Mouse (Mus musculus) midbrain, embryonic 16.5 days (tissue): ENCODE data around the gene Gm11634. TPM values are rescaled to one million over a fixed set of nuclear protein-coding genes. Genes with fewer than 3 reads are reported as not detected.

Source experiments
- ATAC-seq: fragments of 200-750 bp; cut with Nextera tagmentation; 2 replicates; pipeline ENCODE4 v1.8.0; 2017; ENCODE audit warnings: moderate TSS enrichment
- H3K27ac ChIP-seq: fragments of 300-500 bp; sonication (generic); 2 replicates; pipeline ENCODE4 v1.5.1; 2014; ENCODE audit warnings: mild to moderate bottlenecking, low read length, mixed read lengths
- H3K27me3 ChIP-seq: fragments of 300-500 bp; sonication (generic); 2 replicates; pipeline ENCODE4 v1.6.1; 2014; ENCODE audit warnings: low read depth, low read length, mixed read lengths; ENCODE audit not compliant: control insufficient read depth, insufficient read depth
- H3K36me3 ChIP-seq: fragments of 300-500 bp; sonication (generic); 2 replicates; pipeline ENCODE4 v1.6.1; 2014; ENCODE audit warnings: mild to moderate bottlenecking, low read length, moderate library complexity, mixed read lengths; ENCODE audit not compliant: control insufficient read depth, insufficient read depth
- H3K4me1 ChIP-seq: fragments of 300-500 bp; sonication (generic); 2 replicates; pipeline ENCODE4 v1.6.1; 2014; ENCODE audit warnings: mild to moderate bottlenecking, low read length, mixed read lengths; ENCODE audit not compliant: control insufficient read depth, insufficient read depth
- H3K4me2 ChIP-seq: fragments of 300-500 bp; sonication (generic); 2 replicates; pipeline ENCODE4 v1.6.1; 2014; ENCODE audit warnings: mild to moderate bottlenecking, low read length, mixed read lengths
- H3K4me3 ChIP-seq: fragments of 300-500 bp; sonication (generic); 2 replicates; pipeline ENCODE4 v1.5.1; 2014; ENCODE audit warnings: low read depth, mild to moderate bottlenecking, low read length, moderate library complexity, mixed read lengths
- H3K9ac ChIP-seq: fragments of 300-500 bp; sonication (generic); 2 replicates; pipeline ENCODE4 v1.6.1; 2014; ENCODE audit warnings: low read depth, low read length, mixed read lengths
- H3K9me3 ChIP-seq: fragments of 300-500 bp; sonication (generic); replicated peaks from 2 replicates; pipeline ENCODE4 v1.6.1; 2014; ENCODE audit warnings: mild to moderate bottlenecking, low read length, mixed read lengths; ENCODE audit not compliant: control insufficient read depth, poor library complexity, severe bottlenecking
- WGBS: fragments of 180-500 bp; shearing (Covaris S2); extraction: QIAGEN DNeasy Blood & Tissue Kit; methylation state at CpG from one replicate; pipeline ENCODE4 v1.1.7; 2014; 5-methylcytosine and 5-hydroxymethylcytosine counted together
- polyA plus RNA-seq: library from polyadenylated mRNA; unstranded; fragments of >200 nt; fragmentation: Nextera tagmentation; extraction: Ambion mirVana; gene quantifications from 2 replicates; pipeline ENCODE4 v1.2.1, GENCODE M21; 2015

The Gm11634 gene
- polyA plus RNA-seq, 1 experiment from 2014 or later, result not detected

DNA sequence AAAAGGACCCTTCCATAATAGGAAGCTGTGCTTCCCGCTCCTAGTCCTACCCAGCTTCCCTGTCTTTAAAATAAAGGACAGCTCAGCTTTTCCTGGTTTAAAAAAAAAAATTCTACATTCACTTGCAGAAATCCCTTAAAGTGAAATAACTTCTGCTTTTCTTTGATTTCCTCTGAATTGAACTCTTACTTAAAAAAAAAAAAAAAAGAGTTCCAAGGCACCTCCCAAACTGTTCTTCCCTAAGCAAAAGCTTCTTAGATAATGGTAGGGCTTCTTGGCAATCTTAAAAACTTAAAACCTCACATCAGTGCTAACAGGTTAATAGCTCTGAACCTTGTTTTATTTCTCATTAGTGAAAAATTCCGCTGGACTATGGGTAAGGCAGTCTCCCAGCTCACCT, 15.9 kb downstream of the Gm11634 start:
- WGBS, result 87% methylated on average over 2 of the region's 2 CpGs
- peaks cover 28% of the 10 kb centered on the region for H3K36me3 ChIP-seq
- no peak for ATAC-seq

GRCm38 (mm10) chr11:101582054-101583035, 16.7 kb downstream of the Gm11634 start, which contains the start of gene Tmem106a:
TSS of gene Tmem106a (plus strand) at chr11:101582242.
- peak within 1 kb of the TSS; percentile 44 for H3K4me2 ChIP-seq
- peaks cover 4% of the 10 kb centered on the region; the same call in 1 of the 2 replicates for H3K4me1 ChIP-seq
- WGBS, result 22% methylated on average over 30 of the region's 31 CpGs
- no peak within 1 kb of the TSS for H3K27ac ChIP-seq
- H3K36me3 ChIP-seq, result peaks cover 35% of the 10 kb centered on the region
- no peaks in the 10 kb centered on the region for H3K27me3 ChIP-seq
- peak within 1 kb of the TSS; percentile 19 for H3K4me3 ChIP-seq
- H3K9ac ChIP-seq, result peak within 1 kb of the TSS; percentile 34; the same call in 1 of the 2 replicates
- no peaks in the 10 kb centered on the region for H3K9me3 ChIP-seq
- no peak for ATAC-seq

More for the DNA sequence above, 15.9 kb downstream of the Gm11634 start:
- Histone ChIP-seq H3K27me3 (no peaks in the 10 kb centered on the region), H3K4me3 (no peak overlapping the region), H3K4me2 (no peak overlapping the region), H3K27ac (no peak overlapping the region), H3K9ac (no peak overlapping the region), H3K9me3 (no peaks in the 10 kb centered on the region), H3K4me1 (peaks cover 4% of the 10 kb centered on the region; the same call in 1 of the 2 replicates)

DNA sequence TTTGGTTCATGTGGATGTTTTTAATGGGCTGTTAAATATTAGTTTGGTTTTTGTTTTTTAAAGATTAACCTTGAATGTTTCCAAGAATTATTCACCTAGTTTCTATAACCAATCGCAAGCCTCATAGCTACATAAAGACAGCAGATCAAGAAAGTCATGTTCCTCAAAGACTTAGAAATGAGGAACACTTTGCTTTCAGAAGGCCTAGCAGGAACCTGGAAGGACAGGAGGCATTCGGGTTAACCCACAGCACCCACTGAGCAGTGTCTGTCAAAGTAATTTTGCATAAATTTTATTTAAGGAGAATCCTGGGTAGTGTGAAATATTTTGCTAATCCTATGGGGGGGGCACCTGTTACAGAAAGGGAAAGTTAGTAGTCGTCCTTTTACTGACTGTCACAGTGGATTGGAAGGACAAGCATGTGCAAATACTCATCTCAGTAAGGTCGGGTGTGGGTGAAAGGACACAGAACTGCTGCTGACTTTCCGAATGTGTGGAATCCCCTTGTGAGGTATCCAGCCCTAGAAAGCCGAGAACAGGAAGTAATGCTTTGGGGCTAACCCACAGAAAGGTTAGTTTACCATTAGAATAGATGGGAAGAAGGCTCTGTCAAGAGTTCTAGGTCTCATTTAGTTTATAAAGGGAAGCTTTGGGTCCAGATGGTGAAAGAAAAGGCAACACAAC, 17.8 kb downstream of the Gm11634 start:
- WGBS, result 79% methylated on average over 6 of the region's 6 CpGs
- Histone ChIP-seq H3K27ac (no peak overlapping the region), H3K4me1 (peaks cover 4% of the 10 kb centered on the region; the same call in 1 of the 2 replicates), H3K9ac (no peak overlapping the region), H3K4me3 (no peak overlapping the region), H3K4me2 (no peak overlapping the region), H3K9me3 (no peaks in the 10 kb centered on the region), H3K27me3 (no peaks in the 10 kb centered on the region), H3K36me3 (peaks cover 43% of the 10 kb centered on the region)
- ATAC-seq, result no peak

- no peaks in the 10 kb centered on the region for H3K27me3 ChIP-seq
- WGBS, result 79% methylated on average over 6 of the region's 6 CpGs
- H3K4me3 ChIP-seq, result no peak overlapping the region
- no peaks in the 10 kb centered on the region for H3K9me3 ChIP-seq
- ATAC-seq, result no peak
- peaks cover 77% of the 10 kb centered on the region for H3K36me3 ChIP-seq
- H3K4me2 ChIP-seq, result no peak overlapping the region
- H3K4me1 ChIP-seq, result no peaks in the 10 kb centered on the region
- H3K27ac ChIP-seq, result no peak overlapping the region
- H3K9ac ChIP-seq, result no peak overlapping the region
These were observed 22.9 kb downstream of the Gm11634 start for GRCm38 (mm10) chr11:101576116-101576515.

DNA sequence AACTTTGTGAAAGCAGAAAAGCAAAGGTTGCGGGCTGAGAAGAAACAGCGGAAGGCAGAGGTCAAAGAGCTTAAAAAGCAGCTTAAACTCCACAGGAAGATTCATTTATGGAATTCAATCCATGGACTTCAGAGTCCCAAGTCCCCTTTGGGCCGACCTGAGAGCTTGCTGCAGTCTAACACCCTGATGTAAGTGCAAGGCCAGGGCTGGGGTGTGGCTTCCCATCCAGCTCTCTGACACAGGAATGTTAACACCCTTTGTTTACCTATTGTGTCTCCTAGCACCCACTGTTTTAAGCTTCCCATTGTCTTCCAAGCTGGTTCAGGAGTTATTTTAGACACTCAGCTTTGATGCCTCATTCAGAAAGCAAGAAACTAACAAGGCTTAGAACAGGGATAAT, 30.6 kb downstream of the Gm11634 start:
- no peak for ATAC-seq
- WGBS, result 68% methylated on average over 3 of the region's 3 CpGs
- H3K9ac ChIP-seq, result no peak overlapping the region
- no peak overlapping the region for H3K4me2 ChIP-seq
- no peaks in the 10 kb centered on the region for H3K9me3 ChIP-seq
- H3K4me1 ChIP-seq, result no peaks in the 10 kb centered on the region
- no peak overlapping the region for H3K27ac ChIP-seq
- H3K36me3 ChIP-seq, result peaks cover 73% of the 10 kb centered on the region
- no peak overlapping the region for H3K4me3 ChIP-seq
- H3K27me3 ChIP-seq, result no peaks in the 10 kb centered on the region

- H3K36me3 ChIP-seq, result peaks cover 40% of the 10 kb centered on the region
- no peak overlapping the region for H3K9ac ChIP-seq
- no peaks in the 10 kb centered on the region for H3K4me1 ChIP-seq
- no peaks in the 10 kb centered on the region for H3K9me3 ChIP-seq
- H3K27me3 ChIP-seq, result no peaks in the 10 kb centered on the region
- no peak for ATAC-seq
- no peak overlapping the region for H3K27ac ChIP-seq
- H3K4me2 ChIP-seq, result no peak overlapping the region
- 41% methylated on average over 5 of the region's 5 CpGs for WGBS
- H3K4me3 ChIP-seq, result no peak overlapping the region
These were observed 36.7 kb downstream of the Gm11634 start for GRCm38 (mm10) chr11:101562391-101562790.

DNA sequence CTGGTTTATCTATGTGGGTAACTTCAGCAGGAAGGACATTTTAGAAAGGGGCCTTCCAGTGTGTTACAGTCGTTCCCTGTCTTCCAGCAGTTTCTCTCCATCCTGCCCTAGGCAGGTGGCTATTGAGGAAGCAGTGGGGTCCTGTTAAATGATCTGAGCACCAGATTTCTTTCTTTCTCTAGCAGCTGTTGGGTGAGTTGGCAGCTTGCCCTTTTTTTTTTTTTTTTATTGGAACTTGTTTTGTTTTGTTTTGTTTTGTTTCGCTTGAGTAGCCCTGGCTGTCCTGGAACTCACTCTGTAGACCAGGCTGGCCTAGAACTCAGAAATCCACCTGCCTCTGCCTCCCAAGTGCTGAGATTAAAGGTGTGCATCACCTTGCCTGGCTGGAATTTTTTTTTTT, 42.1 kb downstream of the Gm11634 start:
- WGBS, result 74% methylated on average over 2 of the region's 2 CpGs
- Histone ChIP-seq H3K4me1 (peaks cover 22% of the 10 kb centered on the region), H3K9ac (no peak overlapping the region), H3K4me3 (no peak overlapping the region), H3K9me3 (no peaks in the 10 kb centered on the region), H3K36me3 (peaks cover 14% of the 10 kb centered on the region; the same call in 1 of the 2 replicates), H3K27ac (no peak overlapping the region), H3K27me3 (no peaks in the 10 kb centered on the region), H3K4me2 (no peak overlapping the region)
- ATAC-seq, result no peak

DNA sequence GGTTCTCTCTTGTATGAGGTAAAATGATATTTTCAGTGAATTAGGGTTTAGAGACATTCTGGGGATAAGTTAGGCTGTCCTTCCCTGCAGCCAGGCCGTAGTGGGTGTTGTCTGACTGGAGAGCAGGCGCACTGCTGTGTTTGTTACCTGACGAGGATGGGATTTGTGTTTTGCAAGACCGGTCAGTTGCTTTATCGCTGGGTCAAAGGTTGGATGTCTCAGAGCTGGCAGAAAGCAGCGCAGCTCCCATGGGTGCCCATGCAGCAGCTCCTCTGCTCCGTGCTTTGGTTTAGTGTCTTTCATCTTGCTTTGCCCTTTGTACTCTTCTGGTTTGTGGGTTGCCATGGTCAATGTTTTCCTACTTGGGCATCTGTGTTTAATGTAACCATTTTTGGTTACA, 42.5 kb downstream of the Gm11634 start:
- Histone ChIP-seq H3K27me3 (no peaks in the 10 kb centered on the region), H3K4me2 (no peak overlapping the region), H3K27ac (no peak overlapping the region), H3K9ac (no peak overlapping the region), H3K4me3 (no peak overlapping the region), H3K4me1 (peaks cover 22% of the 10 kb centered on the region), H3K9me3 (no peaks in the 10 kb centered on the region), H3K36me3 (peaks cover 10% of the 10 kb centered on the region; the same call in 1 of the 2 replicates)
- WGBS, result 89% methylated on average over 7 of the region's 7 CpGs
- no peak for ATAC-seq
